Mouse (Mus musculus): ENCODE results near the gene Pmpcb. TPM values are rescaled to one million over a fixed set of nuclear protein-coding genes. Genes with fewer than 3 reads are reported as not detected.
A peak's percentile ranks its signal among the peaks of the same experiment; 100 is the strongest.

Gene Pmpcb
- total and polyA plus RNA-seq, 2 experiments from 2014 or later = 64.7 to 68.6 TPM

- Histone ChIP-seq H3K9me3 (ENCODE audit: low read length) (no peaks in the 10 kb centered on the region), H3K27ac (ENCODE audit: low read depth, low read length) (no peak overlapping the region), H3K27me3 (ENCODE audit: insufficient read depth, low read length) (no peaks in the 10 kb centered on the region), H3K4me3 (ENCODE audit: low read depth, low read length) (no peak overlapping the region), H3K9ac (replicated peaks; ENCODE audit: low read length, poor library complexity, severe bottlenecking) (no peak overlapping the region), H3K36me3 (ENCODE audit: insufficient read depth, low read length) (peaks cover 16% of the 10 kb centered on the region), H3K4me1 (ENCODE audit: insufficient read depth, low read length) (peaks cover 5% of the 10 kb centered on the region; the same call in 1 of the 2 replicates), H3K4me2 (ENCODE audit: low read depth, low read length, poor library complexity, severe bottlenecking) (no peak overlapping the region)
- WGBS = 84% methylated on average over 11 of the region's 11 CpGs
- DNase-seq (ENCODE audit: low spot score) = no peak
- ATAC-seq (ENCODE audit: low FRiP score) = no peak
- no peak for TF ChIP-seq CTCF (IDR thresholded peaks at IDR 0.05)
Measured at GRCm38 (mm10) chr5:21736046-21736445, 895 bp upstream of the Pmpcb start.

GRCm38 (mm10) chr5:21737620-21738019, 679 bp downstream of the Pmpcb start:
- Histone ChIP-seq H3K4me3 (ENCODE audit: low read depth, low read length) (peak overlapping the region; percentile 70), H3K4me2 (ENCODE audit: low read depth, low read length, poor library complexity, severe bottlenecking) (peak overlapping the region; percentile 84), H3K36me3 (ENCODE audit: insufficient read depth, low read length) (peaks cover 22% of the 10 kb centered on the region), H3K4me1 (ENCODE audit: insufficient read depth, low read length) (peaks cover 5% of the 10 kb centered on the region; the same call in 1 of the 2 replicates), H3K27me3 (ENCODE audit: insufficient read depth, low read length) (no peaks in the 10 kb centered on the region), H3K9me3 (ENCODE audit: low read length) (no peaks in the 10 kb centered on the region), H3K27ac (ENCODE audit: low read depth, low read length) (no peak overlapping the region), H3K9ac (replicated peaks; ENCODE audit: low read length, poor library complexity, severe bottlenecking) (peak overlapping the region; percentile 77)
- no peak for ATAC-seq (ENCODE audit: low FRiP score)
- no peak for DNase-seq (ENCODE audit: low spot score)
- no peak for TF ChIP-seq CTCF (IDR thresholded peaks at IDR 0.05)
- WGBS = 30% methylated on average over 10 of the region's 10 CpGs

- no peak for DNase-seq (ENCODE audit: low spot score)
- no peak overlapping the region for H3K4me2 ChIP-seq (ENCODE audit: low read depth, low read length, poor library complexity, severe bottlenecking)
- no peak for TF ChIP-seq CTCF (IDR thresholded peaks at IDR 0.05)
- H3K4me1 ChIP-seq (ENCODE audit: insufficient read depth, low read length) = peaks cover 5% of the 10 kb centered on the region; the same call in 1 of the 2 replicates
- no peak for ATAC-seq (ENCODE audit: low FRiP score)
- H3K9me3 ChIP-seq (ENCODE audit: low read length) = no peaks in the 10 kb centered on the region
- no peak overlapping the region for H3K4me3 ChIP-seq (ENCODE audit: low read depth, low read length)
- H3K27me3 ChIP-seq (ENCODE audit: insufficient read depth, low read length) = no peaks in the 10 kb centered on the region
- no peak overlapping the region for H3K9ac ChIP-seq (replicated peaks; ENCODE audit: low read length, poor library complexity, severe bottlenecking)
- peaks cover 37% of the 10 kb centered on the region for H3K36me3 ChIP-seq (ENCODE audit: insufficient read depth, low read length)
- H3K27ac ChIP-seq (ENCODE audit: low read depth, low read length) = no peak overlapping the region
- 90% methylated on average over 11 of the region's 11 CpGs for WGBS
Measured at GRCm38 (mm10) chr5:21739120-21739519, 2.2 kb downstream of the Pmpcb start.

- no peak overlapping the region for H3K4me3 ChIP-seq (ENCODE audit: low read depth, low read length)
- 91% methylated on average over 13 of the region's 13 CpGs for WGBS
- H3K27me3 ChIP-seq (ENCODE audit: insufficient read depth, low read length) = no peaks in the 10 kb centered on the region
- TF ChIP-seq CTCF (IDR thresholded peaks at IDR 0.05) = no peak
- DNase-seq (ENCODE audit: low spot score) = no peak
- H3K4me2 ChIP-seq (ENCODE audit: low read depth, low read length, poor library complexity, severe bottlenecking) = no peak overlapping the region
- H3K36me3 ChIP-seq (ENCODE audit: insufficient read depth, low read length) = peaks cover 45% of the 10 kb centered on the region
- no peak overlapping the region for H3K9ac ChIP-seq (replicated peaks; ENCODE audit: low read length, poor library complexity, severe bottlenecking)
- H3K27ac ChIP-seq (ENCODE audit: low read depth, low read length) = no peak overlapping the region
- peaks cover 5% of the 10 kb centered on the region; the same call in 1 of the 2 replicates for H3K4me1 ChIP-seq (ENCODE audit: insufficient read depth, low read length)
- no peaks in the 10 kb centered on the region for H3K9me3 ChIP-seq (ENCODE audit: low read length)
- ATAC-seq (ENCODE audit: low FRiP score) = no peak
Measured at GRCm38 (mm10) chr5:21739881-21740280, 2.9 kb downstream of the Pmpcb start.

GRCm38 (mm10) chr5:21743606-21744005, 6.7 kb downstream of the Pmpcb start:
- no peak for ATAC-seq (ENCODE audit: low FRiP score)
- Histone ChIP-seq H3K36me3 (ENCODE audit: insufficient read depth, low read length) (peaks cover 70% of the 10 kb centered on the region), H3K4me3 (ENCODE audit: low read depth, low read length) (no peak overlapping the region), H3K9me3 (ENCODE audit: low read length) (no peaks in the 10 kb centered on the region), H3K27ac (ENCODE audit: low read depth, low read length) (no peak overlapping the region), H3K4me1 (ENCODE audit: insufficient read depth, low read length) (no peaks in the 10 kb centered on the region), H3K4me2 (ENCODE audit: low read depth, low read length, poor library complexity, severe bottlenecking) (no peak overlapping the region), H3K27me3 (ENCODE audit: insufficient read depth, low read length) (no peaks in the 10 kb centered on the region), H3K9ac (replicated peaks; ENCODE audit: low read length, poor library complexity, severe bottlenecking) (no peak overlapping the region)
- no peak for DNase-seq (ENCODE audit: low spot score)
- no peak for TF ChIP-seq CTCF (IDR thresholded peaks at IDR 0.05)
- 98% methylated on average over 10 of the region's 10 CpGs for WGBS

- H3K4me3 ChIP-seq (ENCODE audit: low read depth, low read length) = no peak overlapping the region
- H3K36me3 ChIP-seq (ENCODE audit: insufficient read depth, low read length) = peaks cover 69% of the 10 kb centered on the region
- no peak for TF ChIP-seq CTCF (IDR thresholded peaks at IDR 0.05)
- no peak overlapping the region for H3K4me2 ChIP-seq (ENCODE audit: low read depth, low read length, poor library complexity, severe bottlenecking)
- H3K9me3 ChIP-seq (ENCODE audit: low read length) = no peaks in the 10 kb centered on the region
- ATAC-seq (ENCODE audit: low FRiP score) (no peak), DNase-seq (ENCODE audit: low spot score) (no peak)
- no peaks in the 10 kb centered on the region for H3K27me3 ChIP-seq (ENCODE audit: insufficient read depth, low read length)
- H3K27ac ChIP-seq (ENCODE audit: low read depth, low read length) = no peak overlapping the region
- no peak overlapping the region for H3K9ac ChIP-seq (replicated peaks; ENCODE audit: low read length, poor library complexity, severe bottlenecking)
- no peaks in the 10 kb centered on the region for H3K4me1 ChIP-seq (ENCODE audit: insufficient read depth, low read length)
Measured at GRCm38 (mm10) chr5:21744651-21745050, 7.7 kb downstream of the Pmpcb start.

Measured in midbrain, postnatal 0 days (tissue).